Mouse (Mus musculus): ENCODE measurements around the gene Olfr183. TPM values are rescaled to one million over a fixed set of nuclear protein-coding genes. Genes with fewer than 3 reads are reported as not detected.

Gene Olfr183
- total RNA-seq (2023) = not detected

DNA sequence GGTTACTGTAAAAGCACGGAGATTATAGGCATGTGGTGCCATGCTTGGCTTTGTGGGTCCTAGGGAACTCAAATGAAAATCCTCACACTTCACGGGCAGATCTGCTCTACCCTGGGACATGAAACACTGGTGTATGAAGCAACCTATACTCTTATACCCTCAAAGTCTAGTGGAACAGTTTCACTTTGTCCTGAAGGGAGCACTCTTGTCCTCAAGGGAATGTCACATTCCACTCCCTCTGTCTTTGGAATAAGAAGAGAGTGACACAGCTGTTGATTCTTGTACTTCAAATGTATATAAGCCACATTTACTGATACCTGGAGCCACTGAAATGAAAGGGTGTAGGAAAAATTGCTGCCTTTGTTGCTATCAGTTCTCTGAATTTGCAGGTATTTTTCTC lies at the start of gene Olfr183:
Gene Olfr183, plus strand, starts transcription at position 301 of the 400 bp plus-strand sequence.

GRCm38 (mm10) chr16:59030191-59030590 lies 35.0 kb downstream of the Olfr183 start, which contains the start of gene Olfr186:
TSS of gene Olfr186 (minus strand) at chr16:59030291.

DNA sequence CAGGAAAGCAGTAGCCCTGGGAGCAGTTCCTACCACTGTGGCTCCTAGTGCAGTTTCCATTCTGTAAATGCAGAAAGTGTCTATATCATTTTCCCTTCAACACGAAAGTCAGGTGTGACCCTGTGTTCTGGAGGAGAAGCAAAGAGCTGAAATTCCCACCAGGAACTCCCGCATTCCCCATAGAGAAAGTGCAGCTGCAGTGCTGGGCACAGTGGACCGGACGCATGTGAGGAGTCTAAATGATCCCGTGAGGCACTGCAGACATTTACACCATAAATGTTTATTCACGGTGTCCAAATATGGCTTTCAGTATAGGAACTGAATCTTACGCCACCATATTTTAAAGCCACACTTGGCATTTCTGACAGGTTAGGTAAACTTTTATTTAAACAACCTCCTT lies 44.6 kb downstream of the Olfr183 start, which contains the start of gene Olfr187:
Gene Olfr187, minus strand, starts transcription at position 58 of the 400 bp plus-strand sequence.

Other genes with a start within 250 kb of the Olfr183 start
- not detected for gene Olfr172, start 232.2 kb upstream of the Olfr183 start, total RNA-seq (2023)
- not detected for gene Olfr173, start 195.1 kb upstream of the Olfr183 start, total RNA-seq (2023)
- gene Olfr175-ps1, start 168.6 kb upstream of the Olfr183 start, total RNA-seq (2023) = not detected
- not detected for gene Olfr177, start 120.6 kb upstream of the Olfr183 start, total RNA-seq (2023)
- not detected for gene Olfr178, start 103.3 kb upstream of the Olfr183 start, total RNA-seq (2023)
- gene Olfr181, start 66.6 kb upstream of the Olfr183 start, total RNA-seq (2023) = not detected
- not detected for gene Olfr180, start 66.0 kb upstream of the Olfr183 start, total RNA-seq (2023)
- not detected for gene Olfr186, start 34.9 kb downstream of the Olfr183 start, total RNA-seq (2023)
- not detected for gene Olfr187, start 44.4 kb downstream of the Olfr183 start, total RNA-seq (2023)
- not detected for gene Olfr190, start 82.6 kb downstream of the Olfr183 start, total RNA-seq (2023)
- not detected for gene Olfr191, start 94.5 kb downstream of the Olfr183 start, total RNA-seq (2023)
- gene Olfr193, start 116.5 kb downstream of the Olfr183 start, total RNA-seq (2023) = not detected
- not detected for gene Olfr194, start 125.7 kb downstream of the Olfr183 start, total RNA-seq (2023)
- gene Olfr195, start 151.7 kb downstream of the Olfr183 start, total RNA-seq (2023) = not detected
- gene Olfr196, start 175.1 kb downstream of the Olfr183 start, total RNA-seq (2023) = not detected
- not detected for gene Olfr198, start 208.2 kb downstream of the Olfr183 start, total RNA-seq (2023)
- not detected for gene Olfr199, start 224.4 kb downstream of the Olfr183 start, total RNA-seq (2023)

All from B cell, adult 67 days (primary cell).